9 mouse cellular contexts compared by ENCODE assay signal in the genomic region with DNA sequence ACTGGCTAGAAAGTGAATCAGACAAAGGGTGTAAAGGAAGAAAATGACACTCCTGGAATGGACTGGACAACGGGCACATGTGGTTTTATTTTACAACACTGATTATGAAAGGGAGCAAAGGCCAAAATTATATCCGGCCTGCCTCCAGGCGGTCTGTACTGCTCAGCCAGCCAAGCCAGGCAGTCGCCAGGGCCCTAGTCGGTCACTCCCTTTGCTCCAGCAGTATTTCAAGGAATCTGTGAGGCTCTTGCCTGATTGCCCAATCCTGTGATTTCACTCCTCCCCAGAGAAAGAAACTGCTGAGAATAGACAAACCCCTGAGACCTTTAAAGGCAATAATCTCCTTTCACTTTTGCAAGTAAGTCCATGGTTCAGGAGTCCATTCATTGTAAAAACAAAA. TPM values are rescaled to one million over a fixed set of nuclear protein-coding genes. Genes with fewer than 3 reads are reported as not detected.
DNase-seq lines count a peak whose midpoint lies in the region; ATAC-seq and TF ChIP-seq lines count a peak whose summit lies in the region.
"Had no signal": no experiment of that assay in that cellular context is flagged by ENCODE, and none has a peak within 500 bp of the region (broad histone marks: within the 10 kb centered on the region; RNA-seq: fewer than 3 reads in every experiment).

No protein-coding gene starts in this region.

- H3K9me3 ChIP-seq in lung, embryonic 14.5 days (ENCODE audit: low read depth, low read length) = no peaks in the 10 kb centered on the region
- H3K9me3 ChIP-seq in liver, embryonic 12.5 days (replicated peaks) = no peaks in the 10 kb centered on the region

- peak; percentile 62 for DNase-seq in 3134 (ENCODE audit: extremely low read depth, insufficient read length, low spot score)
- peak; percentile 14 for DNase-seq in Muller cell, postnatal 12 days (ENCODE audit: inconsistent ontology term)
- DNase-seq in heart, adult 9 months (ENCODE audit: low spot score in 2 of 2) = peak; percentile 66 to 68
- peak; percentile 55 for DNase-seq in lung, embryonic 14.5 days
- DNase-seq in left cerebral cortex, adult 18-20 months (ENCODE audit: low spot score in 2 of 2) = no peak
- DNase-seq in retina, embryonic 14.5 days (ENCODE audit: low spot score) = no peak

- TF ChIP-seq CTCF in lung, embryonic 14.5 days (IDR thresholded peaks at IDR 0.05; ENCODE audit: low read depth) = no peak

- H3K27ac ChIP-seq in lung, embryonic 14.5 days (ENCODE audit: low read depth) = no peak overlapping the region
- no peak overlapping the region for H3K27ac ChIP-seq in liver, embryonic 12.5 days

- 45% methylated on average over 5 of the region's 5 CpGs for WGBS in lung, embryonic 14.5 days
- WGBS in liver, embryonic 12.5 days (ENCODE audit: insufficient replicate concordance) = 60% methylated on average over 5 of the region's 5 CpGs

- H3K4me3 ChIP-seq in lung, embryonic 14.5 days (ENCODE audit: low read depth, low read length) = no peak overlapping the region
- H3K4me3 ChIP-seq in liver, embryonic 12.5 days = no peak overlapping the region
- H3K4me3 ChIP-seq: erythroblast, embryonic 14.5 days had no signal

- no peak overlapping the region for H3K9ac ChIP-seq in lung, embryonic 14.5 days
- H3K9ac ChIP-seq in liver, embryonic 12.5 days = no peak overlapping the region

- no peaks in the 10 kb centered on the region for H3K27me3 ChIP-seq in lung, embryonic 14.5 days (ENCODE audit: insufficient read depth, low read length)
- H3K27me3 ChIP-seq in liver, embryonic 12.5 days (replicated peaks) = no peaks in the 10 kb centered on the region

- ATAC-seq in lung, embryonic 14.5 days (ENCODE audit: insufficient read depth) = peak; percentile 16; the same call in 1 of the 2 replicates
- no peak for ATAC-seq in liver, embryonic 12.5 days
- ATAC-seq: midbrain, embryonic 16.5 days had no signal

- H3K4me1 ChIP-seq in lung, embryonic 14.5 days (ENCODE audit: insufficient read depth) = no peaks in the 10 kb centered on the region
- peaks cover 13% of the 10 kb centered on the region for H3K4me1 ChIP-seq in liver, embryonic 12.5 days

- H3K4me2 ChIP-seq in lung, embryonic 14.5 days = no peak overlapping the region
- no peak overlapping the region for H3K4me2 ChIP-seq in liver, embryonic 12.5 days

- no peaks in the 10 kb centered on the region for H3K36me3 ChIP-seq in lung, embryonic 14.5 days (ENCODE audit: insufficient read depth)
- no peaks in the 10 kb centered on the region for H3K36me3 ChIP-seq in liver, embryonic 12.5 days

RNA-seq across cellular contexts. Expression of gene Slc25a5, which starts 8.7 kb away (rescaled TPM):
- polyA plus RNA-seq in lung, embryonic 14.5 days (2014; fragmentation: Nextera tagmentation; extraction: Ambion mirVana) = 690 and 709 TPM in 2 replicates
- 100 to 1,000 TPM; 315 to 349 TPM for total RNA-seq in left cerebral cortex, adult 18-20 months (2021)
- 641 and 655 TPM in 2 replicates for polyA plus RNA-seq in liver, embryonic 12.5 days (2016; fragmentation: Nextera tagmentation; extraction: Ambion mirVana)

Comparison
In these comparisons a context has a peak if more than half of its experiments do, and no peak if none do; other contexts are left out.
1. DNase-seq: peak in 3134 (single experiment), Muller cell, postnatal 12 days (single experiment), heart, adult 9 months (2 of 2) and lung, embryonic 14.5 days (single experiment); none in left cerebral cortex, adult 18-20 months (0 of 2) and retina, embryonic 14.5 days (single experiment).